Mouse (Mus musculus) bone marrow, adult 2 months (tissue): ENCODE results near the gene Pqlc3. TPM values are rescaled to one million over a fixed set of nuclear protein-coding genes. Genes with fewer than 3 reads are reported as not detected.

Experiments used
- H3K27ac ChIP-seq: fragments of 200-500 bp; 2 replicates; pipeline ENCODE4 v1.5.1; 2012; ENCODE audit warnings: low read depth, mild to moderate bottlenecking, control low read depth, inconsistent platforms, low read length; ENCODE audit not compliant: control insufficient read depth, poor library complexity, insufficient read depth
- H3K4me1 ChIP-seq: fragments of 200-500 bp; 2 replicates; pipeline ENCODE4 v1.6.1; 2011; ENCODE audit warnings: low read length; ENCODE audit not compliant: control insufficient read depth, insufficient read depth
- H3K4me3 ChIP-seq: fragments of 200-500 bp; replicated peaks from 2 replicates; pipeline ENCODE3; 2011; ENCODE audit warnings: mild to moderate bottlenecking, low read depth, low read length, control low read depth; ENCODE audit not compliant: control insufficient read depth
- CTCF ChIP-seq: fragments of 200-500 bp; IDR thresholded peaks from 2 replicates; pipeline ENCODE4 v1.5.1; 2011; ENCODE audit warnings: low read length, control low read depth; ENCODE audit not compliant: control insufficient read depth, insufficient read depth
- POLR2A ChIP-seq: fragments of 200-500 bp; IDR thresholded peaks from 2 replicates; pipeline ENCODE4 v1.6.1; 2011; ENCODE audit warnings: low read depth, mild to moderate bottlenecking, control low read depth, low read length, borderline replicate concordance; ENCODE audit not compliant: control insufficient read depth
- WGBS: fragments of 180-500 bp; shearing (Covaris S2); methylation state at CpG from one replicate; pipeline ENCODE4 v1.1.7; 2018; 5-methylcytosine and 5-hydroxymethylcytosine counted together
- polyA plus RNA-seq: library from polyadenylated mRNA; stranded (reverse); fragments of >200 nt; gene quantifications from 2 replicates; pipeline ENCODE4 v1.2.4, GENCODE M21; 2011; ENCODE audit warnings: low replicate concordance; ENCODE audit not compliant: missing spikeins, insufficient read depth, insufficient read length

The Pqlc3 gene
- polyA plus RNA-seq, 1 experiment, result 14.7 TPM

- no peak overlapping the region for H3K4me3 ChIP-seq
- no peak overlapping the region for H3K27ac ChIP-seq
- TF ChIP-seq POLR2A, result no peak
- TF ChIP-seq CTCF, result no peak
- H3K4me1 ChIP-seq, result peaks cover 9% of the 10 kb centered on the region
- WGBS, result 69% methylated on average over 5 of the region's 5 CpGs
These were observed 3.9 kb downstream of the Pqlc3 start for GRCm38 (mm10) chr12:16996281-16996680.

- no peak overlapping the region for H3K27ac ChIP-seq
- TF ChIP-seq POLR2A (no peak), CTCF (no peak)
- H3K4me3 ChIP-seq, result no peak overlapping the region
- peaks cover 7% of the 10 kb centered on the region for H3K4me1 ChIP-seq
- WGBS, result 83% methylated on average over 2 of the region's 2 CpGs
These were observed 5.9 kb downstream of the Pqlc3 start for GRCm38 (mm10) chr12:16994291-16994690.

GRCm38 (mm10) chr12:16992355-16992754, 7.9 kb downstream of the Pqlc3 start:
- H3K27ac ChIP-seq, result no peak overlapping the region
- peaks cover 3% of the 10 kb centered on the region; the same call in 1 of the 2 replicates for H3K4me1 ChIP-seq
- no peak overlapping the region for H3K4me3 ChIP-seq
- TF ChIP-seq CTCF, result no peak
- no peak for TF ChIP-seq POLR2A
- WGBS, result 77% methylated on average over 2 of the region's 2 CpGs

GRCm38 (mm10) chr12:16991376-16991775, 8.8 kb downstream of the Pqlc3 start:
- 83% methylated on average over 2 of the region's 2 CpGs for WGBS
- Histone ChIP-seq H3K4me3 (no peak overlapping the region), H3K27ac (no peak overlapping the region), H3K4me1 (peaks cover under 1% of the 10 kb centered on the region; the same call in 1 of the 2 replicates)
- TF ChIP-seq POLR2A (no peak), CTCF (no peak)

GRCm38 (mm10) chr12:16985778-16986177, 14.4 kb downstream of the Pqlc3 start:
- Histone ChIP-seq H3K4me1 (no peaks in the 10 kb centered on the region), H3K4me3 (no peak overlapping the region), H3K27ac (no peak overlapping the region)
- 91% methylated on average over 1 of the region's 1 CpGs for WGBS
- TF ChIP-seq POLR2A, result no peak
- TF ChIP-seq CTCF, result peak; percentile 19; the same call in 1 of the 2 replicates

GRCm38 (mm10) chr12:16977120-16977519, 23.1 kb downstream of the Pqlc3 start:
- Histone ChIP-seq H3K4me3 (no peak overlapping the region), H3K27ac (no peak overlapping the region), H3K4me1 (no peaks in the 10 kb centered on the region)
- TF ChIP-seq CTCF (no peak), POLR2A (no peak)

- no peak overlapping the region for H3K27ac ChIP-seq
- TF ChIP-seq POLR2A, result no peak
- no peak for TF ChIP-seq CTCF
- 93% methylated on average over 2 of the region's 2 CpGs for WGBS
- H3K4me3 ChIP-seq, result no peak overlapping the region
- H3K4me1 ChIP-seq, result no peaks in the 10 kb centered on the region; the same call in 1 of the 2 replicates
These were observed 33.4 kb downstream of the Pqlc3 start for GRCm38 (mm10) chr12:16966811-16967210.

- no peak overlapping the region for H3K4me3 ChIP-seq
- 87% methylated on average over 2 of the region's 2 CpGs for WGBS
- no peak overlapping the region for H3K27ac ChIP-seq
- no peak for TF ChIP-seq POLR2A
- TF ChIP-seq CTCF, result no peak
- H3K4me1 ChIP-seq, result no peaks in the 10 kb centered on the region; the same call in 1 of the 2 replicates
These were observed 36.9 kb downstream of the Pqlc3 start for GRCm38 (mm10) chr12:16963354-16963753.

- Histone ChIP-seq H3K4me1 (no peaks in the 10 kb centered on the region), H3K27ac (no peak overlapping the region), H3K4me3 (no peak overlapping the region)
- 80% methylated on average over 1 of the region's 1 CpGs for WGBS
- TF ChIP-seq CTCF (peak; percentile 17; the same call in 1 of the 2 replicates), POLR2A (no peak)
These were observed 41.4 kb downstream of the Pqlc3 start for GRCm38 (mm10) chr12:16958851-16959250.
